ENCODE assay signal across 8 mouse cellular contexts in genomic region chr11:7213161-7213500, GRCm38 (mm10). TPM values are rescaled to one million over a fixed set of nuclear protein-coding genes. Genes with fewer than 3 reads are reported as not detected.
DNase-seq lines count a peak whose midpoint lies in the region; ATAC-seq and TF ChIP-seq lines count a peak whose summit lies in the region.

No protein-coding gene starts in this region.

- no peak; the same call in 1 of the 2 replicates for ATAC-seq in heart, embryonic 12.5 days (ENCODE audit: insufficient number of reproducible peaks, low FRiP score)
- ATAC-seq in forebrain, embryonic 14.5 days: no peak
- no peak for ATAC-seq in liver, embryonic 13.5 days (ENCODE audit: low read depth)

- no peaks in the 10 kb centered on the region for H3K36me3 ChIP-seq in heart, embryonic 12.5 days
- H3K36me3 ChIP-seq in E14TG2a.4 (ENCODE audit: insufficient read depth, low read length): peaks cover 20% of the 10 kb centered on the region
- no peaks in the 10 kb centered on the region for H3K36me3 ChIP-seq in forebrain, embryonic 14.5 days (ENCODE audit: control insufficient read depth, insufficient read depth, low read length)
- H3K36me3 ChIP-seq in liver, embryonic 13.5 days: no peaks in the 10 kb centered on the region

- H3K27me3 ChIP-seq in heart, embryonic 12.5 days (replicated peaks): peaks cover 34% of the 10 kb centered on the region
- peaks cover 31% of the 10 kb centered on the region for H3K27me3 ChIP-seq in E14TG2a.4 (ENCODE audit: insufficient read depth, low read length)
- peaks cover 13% of the 10 kb centered on the region for H3K27me3 ChIP-seq in forebrain, embryonic 14.5 days (replicated peaks; ENCODE audit: control insufficient read depth, insufficient read depth, low read length)
- H3K27me3 ChIP-seq in liver, embryonic 13.5 days: peaks cover 49% of the 10 kb centered on the region

- TF ChIP-seq CTCF in E14TG2a.4 (conservative IDR thresholded peaks at IDR 0.05; ENCODE audit: low read length): no peak

- H3K9ac ChIP-seq in heart, embryonic 12.5 days: peak overlapping the region; percentile 60; the same call in 1 of the 2 replicates
- peak overlapping the region; percentile 82 for H3K9ac ChIP-seq in forebrain, embryonic 14.5 days (ENCODE audit: low read length)
- H3K9ac ChIP-seq in liver, embryonic 13.5 days: peak overlapping the region; percentile 39; the same call in 1 of the 2 replicates

- DNase-seq in heart, adult 9 months (ENCODE audit: low spot score in 2 of 2): no peak
- DNase-seq in forebrain, embryonic 14.5 days (ENCODE audit: low spot score): no peak
- no peak for DNase-seq in liver, embryonic 13.5 days
- no peak for DNase-seq in adipocyte (ENCODE audit: low spot score)
- DNase-seq in B cell, adult 2 months: no peak
- DNase-seq in adrenal gland, adult 18-20 months (ENCODE audit: low spot score in 2 of 2): no peak

- peak overlapping the region; percentile 63 for H3K4me3 ChIP-seq in heart, embryonic 12.5 days
- H3K4me3 ChIP-seq in E14TG2a.4 (replicated peaks; ENCODE audit: low read length): peak overlapping the region; percentile 84
- peak overlapping the region; percentile 66 for H3K4me3 ChIP-seq in forebrain, embryonic 14.5 days (ENCODE audit: low read depth, low read length)
- H3K4me3 ChIP-seq in liver, embryonic 13.5 days (replicated peaks): peak overlapping the region; percentile 49

- peaks cover 27% of the 10 kb centered on the region for H3K4me1 ChIP-seq in heart, embryonic 12.5 days (replicated peaks)
- peaks cover 26% of the 10 kb centered on the region for H3K4me1 ChIP-seq in E14TG2a.4 (replicated peaks; ENCODE audit: low read depth, low read length)
- no peaks in the 10 kb centered on the region for H3K4me1 ChIP-seq in forebrain, embryonic 14.5 days (ENCODE audit: control insufficient read depth, insufficient read depth, low read length)
- H3K4me1 ChIP-seq in liver, embryonic 13.5 days (replicated peaks): no peaks in the 10 kb centered on the region

- 1% methylated on average over 19 of the region's 19 CpGs for WGBS in heart, embryonic 12.5 days
- WGBS in forebrain, embryonic 14.5 days: 1% methylated on average over 19 of the region's 19 CpGs
- WGBS in liver, embryonic 13.5 days (ENCODE audit: insufficient replicate concordance): 3% methylated on average over 19 of the region's 19 CpGs

- H3K4me2 ChIP-seq in heart, embryonic 12.5 days: peak overlapping the region; percentile 95
- H3K4me2 ChIP-seq in forebrain, embryonic 14.5 days (ENCODE audit: low read length): peak overlapping the region; percentile 74
- H3K4me2 ChIP-seq in liver, embryonic 13.5 days: peak overlapping the region; percentile 57

- H3K27ac ChIP-seq in heart, embryonic 12.5 days (ENCODE audit: poor library complexity, severe bottlenecking): no peak overlapping the region
- H3K27ac ChIP-seq in forebrain, embryonic 14.5 days (ENCODE audit: low read depth, low read length): 0 out of 2 replicates have a peak overlapping the region, but pooled peaks have one; percentile 75
- H3K27ac ChIP-seq in liver, embryonic 13.5 days: no peak overlapping the region

- H3K9me3 ChIP-seq in heart, embryonic 12.5 days (replicated peaks): no peaks in the 10 kb centered on the region
- H3K9me3 ChIP-seq in E14TG2a.4 (ENCODE audit: low read length): peaks cover 29% of the 10 kb centered on the region; the same call in 1 of the 2 replicates
- H3K9me3 ChIP-seq in forebrain, embryonic 14.5 days (replicated peaks; ENCODE audit: control insufficient read depth, low read length): no peaks in the 10 kb centered on the region
- no peaks in the 10 kb centered on the region for H3K9me3 ChIP-seq in liver, embryonic 13.5 days (replicated peaks)

RNA-seq across cellular contexts. Expression of gene Igfbp3, which starts 0.6 kb away (rescaled TPM):
- 24.4 and 24.6 TPM in 2 replicates for polyA plus RNA-seq in heart, embryonic 12.5 days (2016; fragmentation: Nextera tagmentation; extraction: Ambion mirVana)
- polyA plus RNA-seq in forebrain, embryonic 14.5 days (2014; fragmentation: Nextera tagmentation; extraction: Ambion mirVana): 29.7 and 35.5 TPM in 2 replicates
- 22.8 and 24.8 TPM in 2 replicates for polyA plus RNA-seq in liver, embryonic 13.5 days (2015; fragmentation: Nextera tagmentation; extraction: Ambion mirVana)
- 10 to 100 TPM; 49.2 to 73.6 TPM for total RNA-seq in adrenal gland, adult 18-20 months (2021)

RNA-seq across cellular contexts. Expression of gene Igfbp1, which starts 15.5 kb away (rescaled TPM):
- 0.17 and 0.61 TPM in 2 replicates for polyA plus RNA-seq in heart, embryonic 12.5 days (2016; fragmentation: Nextera tagmentation; extraction: Ambion mirVana)
- polyA plus RNA-seq in forebrain, embryonic 14.5 days (2014; fragmentation: Nextera tagmentation; extraction: Ambion mirVana): 0.14 and 0.19 TPM in 2 replicates
- polyA plus RNA-seq in liver, embryonic 13.5 days (2015; fragmentation: Nextera tagmentation; extraction: Ambion mirVana): 52.9 and 56.9 TPM in 2 replicates
- total RNA-seq in adrenal gland, adult 18-20 months (2021): not detected

RNA-seq across cellular contexts. Expression of gene Gm11985, which starts 24.8 kb away (rescaled TPM):
- not detected in 2 replicates for polyA plus RNA-seq in heart, embryonic 12.5 days (2016; fragmentation: Nextera tagmentation; extraction: Ambion mirVana)
- polyA plus RNA-seq in forebrain, embryonic 14.5 days (2014; fragmentation: Nextera tagmentation; extraction: Ambion mirVana): not detected in 2 replicates
- polyA plus RNA-seq in liver, embryonic 13.5 days (2015; fragmentation: Nextera tagmentation; extraction: Ambion mirVana): not detected in 2 replicates
- total RNA-seq in adrenal gland, adult 18-20 months (2021): not detected

Comparison
In these comparisons a context has a peak if more than half of its experiments do, and no peak if none do; other contexts are left out.
1. RNA of gene Igfbp1, which starts 15.5 kb away (polyA plus RNA-seq): 52.9 to 56.9 TPM in liver, embryonic 13.5 days; 0.17 to 0.61 TPM in heart, embryonic 12.5 days and 0.14 to 0.19 TPM in forebrain, embryonic 14.5 days; every median in the first group is over 10 times any median in the second.
2. Peak in every context shown above with its lines, with median percentiles within 50 percentile points of each other: H3K4me2 ChIP-seq, H3K4me3 ChIP-seq and H3K9ac ChIP-seq.